In genomic region chr9:111056519-111056797, GRCm38 (mm10) we compare ENCODE assay signal across 9 mouse cellular contexts. TPM values are rescaled to one million over a fixed set of nuclear protein-coding genes. Genes with fewer than 3 reads are reported as not detected.
DNase-seq lines count a peak whose midpoint lies in the region; ATAC-seq and TF ChIP-seq lines count a peak whose summit lies in the region.
"Had no signal": no experiment of that assay in that cellular context is flagged by ENCODE, and none has a peak within 500 bp of the region (broad histone marks: within the 10 kb centered on the region; RNA-seq: fewer than 3 reads in every experiment).

No protein-coding gene starts in this region.

- no peak for ATAC-seq in heart, embryonic 16.5 days (replicated peaks; ENCODE audit: extremely low read depth, insufficient read depth, low FRiP score)
- no peak for ATAC-seq in G1E (ENCODE audit: extremely low read depth, insufficient number of reproducible peaks, low FRiP score, poor library complexity, severe bottlenecking)
- ATAC-seq in hindbrain, embryonic 11.5 days (ENCODE audit: low FRiP score) = no peak
- ATAC-seq: Patski had no signal

- 2% methylated on average over 11 of the region's 11 CpGs for WGBS in heart, embryonic 16.5 days
- WGBS in hindbrain, embryonic 11.5 days = 51% methylated on average over 11 of the region's 11 CpGs
- 39% methylated on average over 11 of the region's 11 CpGs for WGBS in midbrain, embryonic 10.5 days

- no peaks in the 10 kb centered on the region for H3K36me3 ChIP-seq in heart, embryonic 16.5 days (ENCODE audit: control insufficient read depth, insufficient read depth)
- peaks cover 18% of the 10 kb centered on the region for H3K36me3 ChIP-seq in G1E (replicated peaks)
- H3K36me3 ChIP-seq in hindbrain, embryonic 11.5 days (ENCODE audit: control insufficient read depth, insufficient read depth, low read length) = no peaks in the 10 kb centered on the region
- H3K36me3 ChIP-seq in midbrain, embryonic 10.5 days = no peaks in the 10 kb centered on the region

- H3K27ac ChIP-seq in heart, embryonic 16.5 days (ENCODE audit: low read length) = peak overlapping the region; percentile 69
- H3K27ac ChIP-seq in hindbrain, embryonic 11.5 days (ENCODE audit: low read depth, low read length) = no peak overlapping the region
- H3K27ac ChIP-seq in midbrain, embryonic 10.5 days (replicated peaks) = peak overlapping the region; percentile 55

- H3K9me3 ChIP-seq in heart, embryonic 16.5 days (replicated peaks; ENCODE audit: control insufficient read depth, low read length) = no peaks in the 10 kb centered on the region
- no peaks in the 10 kb centered on the region for H3K9me3 ChIP-seq in G1E (replicated peaks)
- H3K9me3 ChIP-seq in hindbrain, embryonic 11.5 days (ENCODE audit: control insufficient read depth, low read length) = no peaks in the 10 kb centered on the region
- no peaks in the 10 kb centered on the region for H3K9me3 ChIP-seq in midbrain, embryonic 10.5 days (replicated peaks)

- no peak for TF ChIP-seq CTCF in G1E (IDR thresholded peaks at IDR 0.05; ENCODE audit: low read depth, low read length)

- H3K4me2 ChIP-seq in heart, embryonic 16.5 days (ENCODE audit: low read depth, low read length) = peak overlapping the region; percentile 92
- peak overlapping the region; percentile 15; the same call in 1 of the 2 replicates for H3K4me2 ChIP-seq in hindbrain, embryonic 11.5 days (replicated peaks; ENCODE audit: low read depth, low read length)

- H3K9ac ChIP-seq in heart, embryonic 16.5 days (ENCODE audit: low read length) = peak overlapping the region; percentile 77
- H3K9ac ChIP-seq in hindbrain, embryonic 11.5 days (ENCODE audit: low read depth, low read length) = no peak overlapping the region

- peak overlapping the region; percentile 70 for H3K4me3 ChIP-seq in heart, embryonic 16.5 days (ENCODE audit: low read length)
- peak overlapping the region; percentile 71 for H3K4me3 ChIP-seq in G1E (ENCODE audit: low read depth, low read length)
- H3K4me3 ChIP-seq in hindbrain, embryonic 11.5 days (ENCODE audit: low read depth, low read length) = no peak overlapping the region
- peak overlapping the region; percentile 1; the same call in 1 of the 2 replicates for H3K4me3 ChIP-seq in midbrain, embryonic 10.5 days

- no peak for DNase-seq in heart, postnatal 36 days
- no peak for DNase-seq in G1E (ENCODE audit: low spot score)
- no peak for DNase-seq in hindbrain, embryonic 11.5 days (ENCODE audit: low spot score)
- DNase-seq in midbrain, embryonic 10.5 days (ENCODE audit: low spot score) = no peak
- no peak for DNase-seq in adrenal gland, postnatal 4 days (ENCODE audit: low spot score in 2 of 2)
- no peak for DNase-seq in cerebellum, postnatal 14 days
- DNase-seq in adrenal gland, postnatal 10 days = no peak

- peaks cover 20% of the 10 kb centered on the region for H3K4me1 ChIP-seq in heart, embryonic 16.5 days (ENCODE audit: control insufficient read depth, insufficient read depth, low read length)
- H3K4me1 ChIP-seq in G1E (ENCODE audit: insufficient read depth, low read depth, low read length) = peaks cover 72% of the 10 kb centered on the region
- no peaks in the 10 kb centered on the region for H3K4me1 ChIP-seq in hindbrain, embryonic 11.5 days (replicated peaks; ENCODE audit: control insufficient read depth, insufficient read depth, low read length)
- peaks cover 14% of the 10 kb centered on the region for H3K4me1 ChIP-seq in midbrain, embryonic 10.5 days

- intact Hi-C loops in heart, postnatal 36 days (cut with DNase I) = no loop called here

- no peaks in the 10 kb centered on the region for H3K27me3 ChIP-seq in heart, embryonic 16.5 days (ENCODE audit: control insufficient read depth, insufficient read depth, low read length)
- H3K27me3 ChIP-seq in G1E (ENCODE audit: insufficient read depth, low read length) = no peaks in the 10 kb centered on the region
- no peaks in the 10 kb centered on the region for H3K27me3 ChIP-seq in hindbrain, embryonic 11.5 days (ENCODE audit: control insufficient read depth, insufficient read depth, low read length)
- no peaks in the 10 kb centered on the region for H3K27me3 ChIP-seq in midbrain, embryonic 10.5 days (ENCODE audit: low read depth, poor library complexity, severe bottlenecking)
- H3K27me3 ChIP-seq: Patski had no signal

RNA-seq across cellular contexts. Expression of gene Ccrl2, which starts 0.9 kb away (rescaled TPM):
- 5.0 and 5.9 TPM in 2 replicates for polyA plus RNA-seq in heart, embryonic 16.5 days (2015; fragmentation: Nextera tagmentation; extraction: Ambion mirVana)
- total RNA-seq in heart, postnatal 36 days (2021) = 10 to 100 TPM; 14.3 to 21.1 TPM
- total RNA-seq in G1E (2014; fragmentation: Nextera tagmentation) = 32.2 and 44.7 TPM in 2 replicates
- total RNA-seq in G1E (2017) = 20.9 and 21.0 TPM in 2 replicates
- 0.18 and 0.78 TPM in 2 replicates for polyA plus RNA-seq in G1E (2012)
- polyA plus RNA-seq in hindbrain, embryonic 11.5 days (2014; fragmentation: Nextera tagmentation; extraction: Ambion mirVana) = 0.68 and 1.7 TPM in 2 replicates
- polyA plus RNA-seq in midbrain, embryonic 10.5 days (2016; fragmentation: Nextera tagmentation; extraction: Ambion mirVana) = 0.89 and 1.0 TPM in 2 replicates
- 1 to 10 TPM; 4.3 to 4.8 TPM for total RNA-seq in adrenal gland, postnatal 4 days (2021)
- 1 to 10 TPM; 3.4 to 4.8 TPM for total RNA-seq in adrenal gland, postnatal 10 days (2021)

RNA-seq across cellular contexts. Expression of gene Ltf, which starts 37.4 kb away (rescaled TPM):
- polyA plus RNA-seq in heart, embryonic 16.5 days (2015; fragmentation: Nextera tagmentation; extraction: Ambion mirVana) = 1.8 and 3.2 TPM in 2 replicates
- total RNA-seq in heart, postnatal 36 days (2021) = under 1 TPM; 0.75 to 0.84 TPM
- not detected in 2 replicates for total RNA-seq in G1E (2014; fragmentation: Nextera tagmentation)
- total RNA-seq in G1E (2017) = 0.16 TPM in 1 of 2 replicates, not detected in the other
- polyA plus RNA-seq in G1E (2012) = not detected in 2 replicates
- polyA plus RNA-seq in hindbrain, embryonic 11.5 days (2014; fragmentation: Nextera tagmentation; extraction: Ambion mirVana) = 0.95 TPM in 1 of 2 replicates, not detected in the other
- polyA plus RNA-seq in midbrain, embryonic 10.5 days (2016; fragmentation: Nextera tagmentation; extraction: Ambion mirVana) = 0.29 TPM in 1 of 2 replicates, not detected in the other
- total RNA-seq in adrenal gland, postnatal 4 days (2021) = 10 to 100 TPM; 17.6 to 44.5 TPM
- 10 to 100 TPM; 14.8 to 15.6 TPM for total RNA-seq in adrenal gland, postnatal 10 days (2021)

Comparison
In these comparisons a context has a peak if more than half of its experiments do, and no peak if none do; other contexts are left out.
1. RNA of gene Ltf, which starts 37.4 kb away (total RNA-seq): 17.6 to 44.5 TPM in adrenal gland, postnatal 4 days and 14.8 to 15.6 TPM in adrenal gland, postnatal 10 days; 0.75 to 0.84 TPM in heart, postnatal 36 days and 0.16 TPM in G1E; every median in the first group is over 4 times any median in the second.